Mouse (Mus musculus): ENCODE data around the gene Dtymk.

Dtymk gene

GRCm38 (mm10) chr1:93742910-93743309, 58.8 kb downstream of the Dtymk start:
- DNase-seq (ENCODE audit: low spot score), result no peak

All from adipocyte (in vitro differentiated cells).